Mouse (Mus musculus): ENCODE results near the gene Tcap. TPM values are rescaled to one million over a fixed set of nuclear protein-coding genes. Genes with fewer than 3 reads are reported as not detected.

Tcap gene
- polyA plus RNA-seq, 1 experiment from 2014 or later: 0.40 TPM

Other genes starting within 250 kb of the Tcap start
- gene Fbxl20, start 233.4 kb upstream of the Tcap start, polyA plus RNA-seq (2016; fragmentation: Nextera tagmentation; extraction: Ambion mirVana): 17.3 and 27.3 TPM in 2 replicates
- gene Med1, start 190.5 kb upstream of the Tcap start, polyA plus RNA-seq (2016; fragmentation: Nextera tagmentation; extraction: Ambion mirVana): 73.2 and 84.3 TPM in 2 replicates
- 12.2 and 14.6 TPM in 2 replicates for gene Cdk12, start 180.8 kb upstream of the Tcap start, polyA plus RNA-seq (2016; fragmentation: Nextera tagmentation; extraction: Ambion mirVana)
- not detected in 2 replicates for gene Neurod2, start 54.2 kb upstream of the Tcap start, polyA plus RNA-seq (2016; fragmentation: Nextera tagmentation; extraction: Ambion mirVana)
- 0.13 TPM in 2 replicates for gene Ppp1r1b, start 35.4 kb upstream of the Tcap start, polyA plus RNA-seq (2016; fragmentation: Nextera tagmentation; extraction: Ambion mirVana)
- gene Stard3, start 25.4 kb upstream of the Tcap start, polyA plus RNA-seq (2016; fragmentation: Nextera tagmentation; extraction: Ambion mirVana): 37.8 and 41.3 TPM in 2 replicates
- 0.61 TPM in 1 of 2 replicates, not detected in the other for gene Pnmt, start 2.6 kb downstream of the Tcap start, polyA plus RNA-seq (2016; fragmentation: Nextera tagmentation; extraction: Ambion mirVana)
- 9.7 and 10.5 TPM in 2 replicates for gene Pgap3, start 16.7 kb downstream of the Tcap start, polyA plus RNA-seq (2016; fragmentation: Nextera tagmentation; extraction: Ambion mirVana)
- 24.5 and 30.9 TPM in 2 replicates for gene Erbb2, start 28.7 kb downstream of the Tcap start, polyA plus RNA-seq (2016; fragmentation: Nextera tagmentation; extraction: Ambion mirVana)
- 76.8 and 81.3 TPM in 2 replicates for gene Mien1, start 55.2 kb downstream of the Tcap start, polyA plus RNA-seq (2016; fragmentation: Nextera tagmentation; extraction: Ambion mirVana)
- gene Grb7, start 62.6 kb downstream of the Tcap start, polyA plus RNA-seq (2016; fragmentation: Nextera tagmentation; extraction: Ambion mirVana): 6.4 and 9.5 TPM in 2 replicates
- not detected in 2 replicates for gene Ikzf3, start 162.2 kb downstream of the Tcap start, polyA plus RNA-seq (2016; fragmentation: Nextera tagmentation; extraction: Ambion mirVana)
- 0.14 TPM in 1 of 2 replicates, not detected in the other for gene Zpbp2, start 167.3 kb downstream of the Tcap start, polyA plus RNA-seq (2016; fragmentation: Nextera tagmentation; extraction: Ambion mirVana)
- 46.9 and 55.0 TPM in 2 replicates for gene Ormdl3, start 203.6 kb downstream of the Tcap start, polyA plus RNA-seq (2016; fragmentation: Nextera tagmentation; extraction: Ambion mirVana)
- not detected in 2 replicates for gene Lrrc3c, start 214.5 kb downstream of the Tcap start, polyA plus RNA-seq (2016; fragmentation: Nextera tagmentation; extraction: Ambion mirVana)
- 1.3 and 1.8 TPM in 2 replicates for gene Gm12355, start 241.8 kb downstream of the Tcap start, polyA plus RNA-seq (2016; fragmentation: Nextera tagmentation; extraction: Ambion mirVana)
- gene Gsdma3, start 242.5 kb downstream of the Tcap start, polyA plus RNA-seq (2016; fragmentation: Nextera tagmentation; extraction: Ambion mirVana): not detected in 2 replicates

All from limb, embryonic 10.5 days (tissue).